Mouse (Mus musculus): ENCODE results near the gene Ctbp2.

GRCm38 (mm10) chr7:133162131-133162530, 38.0 kb upstream of the Ctbp2 start:
- TF ChIP-seq CTCF (IDR thresholded peaks at IDR 0.05; ENCODE audit: low read depth) (no peak), EP300 (IDR thresholded peaks at IDR 0.05; ENCODE audit: low read depth) (no peak)
